ENCODE assay signal across 21 mouse cellular contexts in the genomic region with DNA sequence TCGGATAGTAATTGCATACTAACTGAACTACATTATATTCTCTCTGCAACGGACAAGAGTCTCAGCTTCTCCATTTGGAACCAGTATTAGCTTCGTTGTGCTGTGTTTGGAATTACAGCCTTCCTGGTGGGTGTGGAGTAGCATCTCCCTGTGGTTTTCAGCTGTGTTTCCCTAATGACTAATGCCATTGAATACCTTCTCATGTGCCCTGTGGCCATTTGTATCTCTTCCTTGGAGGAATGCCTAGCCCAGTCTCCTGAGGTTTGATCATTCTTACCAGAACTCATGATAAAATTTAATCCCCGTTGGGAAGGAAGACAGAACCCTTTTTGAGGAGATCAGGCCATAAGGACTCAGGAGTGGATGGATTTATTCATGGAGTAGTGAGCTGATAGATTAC. TPM values are rescaled to one million over a fixed set of nuclear protein-coding genes. Genes with fewer than 3 reads are reported as not detected.
DNase-seq lines count a peak whose midpoint lies in the region; ATAC-seq and TF ChIP-seq lines count a peak whose summit lies in the region.
"Had no signal": no experiment of that assay in that cellular context is flagged by ENCODE, and none has a peak within 500 bp of the region (broad histone marks: within the 10 kb centered on the region; RNA-seq: fewer than 3 reads in every experiment).

No protein-coding gene starts in this region.

- no peak for ATAC-seq in monocyte, adult 5-6 weeks (replicated peaks; ENCODE audit: insufficient number of reproducible peaks, low FRiP score, low TSS enrichment, poor library complexity, severe bottlenecking)
- no peak for ATAC-seq in hindbrain, embryonic 16.5 days
- ATAC-seq: forebrain, embryonic 13.5 days; forebrain, embryonic 15.5 days; forebrain, postnatal 0 days had no signal

- H3K4me1 ChIP-seq in hindbrain, embryonic 16.5 days (ENCODE audit: control insufficient read depth, insufficient read depth, low read depth, low read length) = no peaks in the 10 kb centered on the region
- H3K4me1 ChIP-seq: embryonic facial prominence, embryonic 10.5 days; embryonic facial prominence, embryonic 12.5 days; forebrain, embryonic 13.5 days; forebrain, embryonic 15.5 days had no signal

- no peak for TF ChIP-seq CTCF in C2C12 (IDR thresholded peaks at IDR 0.05; ENCODE audit: control insufficient read depth, insufficient read depth, insufficient read length)

- no peak overlapping the region for H3K4me3 ChIP-seq in C2C12 (ENCODE audit: insufficient read depth, poor library complexity, severe bottlenecking)
- no peak overlapping the region for H3K4me3 ChIP-seq in hindbrain, embryonic 16.5 days (ENCODE audit: low read length)
- H3K4me3 ChIP-seq: embryonic facial prominence, embryonic 10.5 days; embryonic facial prominence, embryonic 12.5 days; forebrain, embryonic 13.5 days; forebrain, embryonic 15.5 days had no signal

- no peaks in the 10 kb centered on the region for H3K79me3 ChIP-seq in C2C12 (ENCODE audit: low read depth)

- 87% methylated on average over 4 of the region's 4 CpGs for WGBS in hindbrain, embryonic 16.5 days

- H3K27ac ChIP-seq in hindbrain, embryonic 16.5 days (ENCODE audit: low read depth, low read length) = no peak overlapping the region
- H3K27ac ChIP-seq: embryonic facial prominence, embryonic 10.5 days; embryonic facial prominence, embryonic 12.5 days; forebrain, embryonic 13.5 days; forebrain, embryonic 15.5 days had no signal

- DNase-seq in 3134 (ENCODE audit: extremely low read depth, insufficient read length, low spot score) (peak; percentile 27), NIH3T3 (ENCODE audit: low read depth) (peak; percentile 46)
- no peak for DNase-seq in layer of hippocampus, postnatal 36 days
- DNase-seq: adrenal gland, adult 2 months; adrenal gland, postnatal 10 days; adrenal gland, postnatal 25 days; B cell, adult 2 months; cerebellum, adult 11 months; cerebellum, adult 18-20 months; cerebellum, adult 8-10 months; cerebellum, adult 9-11 months; cerebellum, postnatal 14 days; cerebellum, postnatal 36 days; forebrain, postnatal 0 days had no signal

- no peak overlapping the region for H3ac ChIP-seq in C2C12 (ENCODE audit: control insufficient read depth, insufficient read length, low read depth)

- H3K9me3 ChIP-seq in hindbrain, embryonic 16.5 days (ENCODE audit: control insufficient read depth, low read length) = no peaks in the 10 kb centered on the region
- H3K9me3 ChIP-seq: embryonic facial prominence, embryonic 10.5 days; forebrain, embryonic 13.5 days; forebrain, embryonic 15.5 days had no signal

- no peaks in the 10 kb centered on the region for H3K27me3 ChIP-seq in C2C12 (ENCODE audit: control insufficient read depth, insufficient read depth, insufficient read length)
- H3K27me3 ChIP-seq in hindbrain, embryonic 16.5 days (replicated peaks; ENCODE audit: control insufficient read depth, insufficient read depth, low read length) = no peaks in the 10 kb centered on the region
- H3K27me3 ChIP-seq: embryonic facial prominence, embryonic 12.5 days; forebrain, embryonic 13.5 days; forebrain, embryonic 15.5 days had no signal

- H3K36me3 ChIP-seq in C2C12 (ENCODE audit: control insufficient read depth, insufficient read depth) = no peaks in the 10 kb centered on the region
- no peaks in the 10 kb centered on the region for H3K36me3 ChIP-seq in hindbrain, embryonic 16.5 days (ENCODE audit: control insufficient read depth, insufficient read depth, low read length)
- H3K36me3 ChIP-seq: embryonic facial prominence, embryonic 10.5 days; embryonic facial prominence, embryonic 12.5 days; forebrain, embryonic 15.5 days had no signal

- no peaks in the 10 kb centered on the region for H3K79me2 ChIP-seq in C2C12 (ENCODE audit: control insufficient read depth, insufficient read depth)

- H3K9ac ChIP-seq in hindbrain, embryonic 16.5 days (ENCODE audit: low read depth, low read length) = no peak overlapping the region
- H3K9ac ChIP-seq: embryonic facial prominence, embryonic 12.5 days; forebrain, embryonic 13.5 days; forebrain, embryonic 15.5 days; forebrain, postnatal 0 days had no signal

- H3K4me2 ChIP-seq in hindbrain, embryonic 16.5 days (ENCODE audit: low read length) = no peak overlapping the region
- H3K4me2 ChIP-seq: embryonic facial prominence, embryonic 12.5 days; forebrain, embryonic 13.5 days; forebrain, embryonic 15.5 days had no signal

TF ChIP-seq in C2C12, 6 proteins besides CTCF, POLR2A, EP300 and RAD21:
- TF ChIP-seq FOSL1 (IDR thresholded peaks at IDR 0.05; ENCODE audit: insufficient read depth, low read length, poor library complexity, severe bottlenecking) (peak; percentile 69), MYOG (IDR thresholded peaks at IDR 0.05; ENCODE audit: control insufficient read depth, extremely low read depth, insufficient read length) (no peak), USF1 (IDR thresholded peaks at IDR 0.05; ENCODE audit: low read depth) (no peak), MYOD1 (IDR thresholded peaks at IDR 0.05; ENCODE audit: control insufficient read depth, insufficient read length, low read depth) (no peak)

RNA-seq across cellular contexts. Expression of gene Nrbf2, which starts 59.6 kb away (rescaled TPM):
- 14.8 TPM for polyA plus RNA-seq in C2C12 (2012; fragmentation: generic; extraction: Trizol)
- total RNA-seq in monocyte, adult 5-6 weeks (2017) = 29.7 to 44.7 TPM (median 33.8 TPM) in 3 replicates
- 10 to 100 TPM; 21.8 to 22.5 TPM for total RNA-seq in layer of hippocampus, postnatal 36 days (2021)
- 38.5 and 40.6 TPM in 2 replicates for polyA plus RNA-seq in hindbrain, embryonic 16.5 days (2015; fragmentation: Nextera tagmentation; extraction: Ambion mirVana)

Comparison
In these comparisons a context has a peak if more than half of its experiments do, and no peak if none do; other contexts are left out.
1. DNase-seq: peak in 3134 (single experiment) and NIH3T3 (single experiment); none in layer of hippocampus, postnatal 36 days (0 of 2).